Mouse (Mus musculus) neutrophil, adult 83 days (primary cell): ENCODE measurements around the gene Tenm3. TPM values are rescaled to one million over a fixed set of nuclear protein-coding genes. Genes with fewer than 3 reads are reported as not detected.

Experiments
- total RNA-seq, 2 experiments: library from RNA; stranded (reverse); gene quantifications; one replicate each; pipeline ENCODE4 v1.2.4; 2023

Gene Tenm3
- under 1 TPM; 0.13 to 0.15 TPM for total RNA-seq

GRCm38 (mm10) chr8:48843931-48844285, at the start of gene Tenm3:
Gene Tenm3, minus strand, starts transcription at chr8:48843951.

